Mouse (Mus musculus) liver, adult 2 months (tissue): ENCODE results near the gene Thbs1. TPM values are rescaled to one million over a fixed set of nuclear protein-coding genes. Genes with fewer than 3 reads are reported as not detected.

ENCODE experiments used
- DNase-seq: peaks from one replicate; pipeline ENCODE4 v3.0.0-alpha.2; 2011; ENCODE audit warnings: low read depth, low spot score; ENCODE audit errors: extremely low read depth
- H3K27ac ChIP-seq: fragments of 200-500 bp; replicated peaks from 2 replicates; pipeline ENCODE4 v1.5.1; 2012; ENCODE audit warnings: low read depth, mild to moderate bottlenecking, control low read depth, inconsistent platforms, low read length; ENCODE audit not compliant: insufficient read depth
- H3K27me3 ChIP-seq: fragments of 200-500 bp; 2 replicates; pipeline ENCODE4 v1.6.1; 2012; ENCODE audit warnings: mild to moderate bottlenecking, moderate library complexity, low read length, inconsistent platforms; ENCODE audit not compliant: control insufficient read depth, insufficient read depth
- H3K36me3 ChIP-seq: fragments of 200-500 bp; 2 replicates; pipeline ENCODE4 v1.6.1; 2012; ENCODE audit warnings: low read length, inconsistent platforms; ENCODE audit not compliant: control insufficient read depth, insufficient read depth
- H3K4me1 ChIP-seq: fragments of 200-500 bp; 2 replicates; pipeline ENCODE4 v1.6.1; 2011; ENCODE audit warnings: low read length; ENCODE audit not compliant: control insufficient read depth, insufficient read depth
- H3K4me3 ChIP-seq: fragments of 200-500 bp; 2 replicates; pipeline ENCODE4 v1.5.1; 2011; ENCODE audit warnings: low read depth, mild to moderate bottlenecking, control low read depth, low read length, moderate library complexity; ENCODE audit not compliant: insufficient read depth
- H3K79me2 ChIP-seq: fragments of 200-500 bp; 2 replicates; pipeline ENCODE4 v1.6.1; 2012; ENCODE audit warnings: inconsistent platforms, mild to moderate bottlenecking, low read length, moderate library complexity; ENCODE audit not compliant: control insufficient read depth, insufficient read depth
- H3K9ac ChIP-seq: fragments of 200-500 bp; 2 replicates; pipeline ENCODE4 v1.6.1; 2012; ENCODE audit warnings: low read depth, mild to moderate bottlenecking, control low read depth, inconsistent platforms, low read length
- CTCF ChIP-seq: fragments of 200-500 bp; IDR thresholded peaks from 2 replicates; pipeline ENCODE4 v1.5.1; 2011; ENCODE audit warnings: low read depth, low read length, control low read depth
- POLR2A ChIP-seq: fragments of 200-500 bp; IDR thresholded peaks from 2 replicates; pipeline ENCODE4 v1.6.1; 2011; ENCODE audit warnings: low read length, control low read depth; ENCODE audit not compliant: insufficient read depth; ENCODE audit errors: extremely low read depth
- WGBS: fragments of 180-500 bp; shearing (Covaris S2); methylation state at CpG from one replicate; pipeline ENCODE4 v1.1.7; 2018; 5-methylcytosine and 5-hydroxymethylcytosine counted together
- polyA plus RNA-seq: library from polyadenylated mRNA; depleted of rRNA; stranded (reverse); fragments of >200 nt; gene quantifications from 2 replicates; pipeline ENCODE4 v1.2.3, GENCODE M21; 2012
- total RNA-seq: library from RNA; depleted of rRNA; stranded (reverse); fragments of >200 nt; gene quantifications from 2 replicates; pipeline ENCODE4 v1.2.3, GENCODE M21; 2014

The Thbs1 gene
- total and polyA plus RNA-seq, 2 experiments: 0.37 to 0.55 TPM

DNA sequence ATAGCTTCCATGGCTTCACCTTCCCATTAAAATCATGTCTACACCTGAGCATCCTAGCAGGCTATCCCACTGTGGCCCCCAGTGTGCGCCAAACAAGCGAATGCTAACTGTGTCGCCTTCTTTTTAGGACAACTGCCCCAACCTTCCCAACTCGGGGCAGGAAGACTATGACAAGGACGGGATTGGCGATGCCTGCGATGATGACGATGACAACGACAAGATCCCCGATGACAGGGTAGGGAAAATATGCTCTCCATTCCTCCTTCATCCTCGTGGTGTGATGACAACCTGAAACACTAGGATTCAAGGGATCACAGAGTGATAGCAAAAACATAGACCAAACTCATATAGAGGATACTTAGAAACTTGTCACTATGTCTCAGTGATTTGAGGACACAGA lies 8.4 kb downstream of the Thbs1 start:
- no peak for DNase-seq
- H3K27ac ChIP-seq: no peak overlapping the region
- H3K9ac ChIP-seq: no peak overlapping the region
- H3K4me3 ChIP-seq: no peak overlapping the region
- H3K36me3 ChIP-seq: no peaks in the 10 kb centered on the region
- WGBS: 93% methylated on average over 11 of the region's 11 CpGs
- no peak for TF ChIP-seq POLR2A
- no peaks in the 10 kb centered on the region for H3K27me3 ChIP-seq
- no peaks in the 10 kb centered on the region for H3K79me2 ChIP-seq
- no peaks in the 10 kb centered on the region for H3K4me1 ChIP-seq

DNA sequence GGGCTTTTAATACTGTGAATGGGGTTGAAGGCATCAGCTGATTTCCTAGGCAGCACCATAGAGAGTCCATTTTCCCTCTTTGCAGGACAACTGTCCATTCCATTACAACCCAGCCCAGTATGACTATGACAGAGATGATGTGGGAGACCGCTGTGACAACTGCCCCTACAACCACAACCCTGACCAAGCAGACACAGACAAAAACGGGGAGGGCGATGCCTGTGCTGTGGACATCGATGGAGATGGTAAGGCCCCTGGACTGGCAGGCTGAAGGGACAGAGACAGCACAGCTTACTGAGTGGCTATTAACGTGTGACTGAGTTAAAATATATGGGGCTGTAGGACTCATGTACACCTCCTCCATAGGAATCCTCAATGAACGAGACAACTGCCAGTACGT lies 9.1 kb downstream of the Thbs1 start:
- H3K4me3 ChIP-seq: no peak overlapping the region
- TF ChIP-seq POLR2A: no peak
- no peak for TF ChIP-seq CTCF
- no peak overlapping the region for H3K27ac ChIP-seq
- no peak overlapping the region for H3K9ac ChIP-seq
- H3K79me2 ChIP-seq: no peaks in the 10 kb centered on the region
- H3K4me1 ChIP-seq: no peaks in the 10 kb centered on the region
- no peaks in the 10 kb centered on the region for H3K36me3 ChIP-seq
- no peak for DNase-seq
- 93% methylated on average over 7 of the region's 7 CpGs for WGBS
- no peaks in the 10 kb centered on the region for H3K27me3 ChIP-seq

DNA sequence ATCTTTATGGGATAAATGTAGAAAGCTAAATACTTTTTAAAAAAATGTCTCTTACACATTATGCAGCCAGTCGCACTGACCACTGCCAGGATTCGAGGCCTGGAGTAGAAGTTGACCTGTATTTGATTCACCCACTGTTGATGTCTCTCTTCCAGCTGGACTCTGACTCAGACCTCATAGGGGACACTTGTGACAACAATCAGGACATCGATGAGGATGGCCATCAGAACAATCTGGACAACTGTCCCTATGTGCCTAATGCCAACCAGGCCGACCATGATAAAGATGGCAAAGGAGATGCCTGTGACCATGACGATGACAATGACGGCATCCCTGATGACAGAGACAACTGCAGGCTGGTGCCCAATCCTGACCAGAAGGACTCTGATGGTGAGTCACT lies 10.6 kb downstream of the Thbs1 start:
- TF ChIP-seq POLR2A (no peak), CTCF (no peak)
- H3K27me3 ChIP-seq: no peaks in the 10 kb centered on the region
- no peak overlapping the region for H3K4me3 ChIP-seq
- H3K27ac ChIP-seq: no peak overlapping the region
- H3K9ac ChIP-seq: no peak overlapping the region
- H3K36me3 ChIP-seq: no peaks in the 10 kb centered on the region
- no peaks in the 10 kb centered on the region for H3K4me1 ChIP-seq
- DNase-seq: peak; percentile 25
- H3K79me2 ChIP-seq: no peaks in the 10 kb centered on the region
- 85% methylated on average over 6 of the region's 6 CpGs for WGBS

DNA sequence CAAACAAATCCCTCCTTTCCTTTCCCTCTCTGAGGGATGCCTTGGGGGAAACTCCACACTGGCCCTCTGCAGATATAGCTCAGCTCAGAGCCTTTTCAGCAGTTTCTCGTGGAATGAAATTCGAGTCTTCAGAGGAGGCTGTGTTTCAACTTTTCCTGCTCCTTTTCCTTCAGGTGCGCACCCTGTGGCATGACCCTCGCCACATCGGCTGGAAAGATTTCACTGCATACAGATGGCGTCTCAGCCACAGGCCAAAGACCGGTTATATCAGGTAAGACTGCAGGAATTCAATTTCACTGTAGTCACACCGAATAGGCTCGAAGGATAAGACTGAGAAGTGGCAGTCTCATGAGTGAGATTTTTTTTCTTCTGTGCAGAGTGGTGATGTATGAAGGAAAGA lies 12.1 kb downstream of the Thbs1 start:
- no peak overlapping the region for H3K4me3 ChIP-seq
- no peaks in the 10 kb centered on the region for H3K4me1 ChIP-seq
- no peaks in the 10 kb centered on the region for H3K36me3 ChIP-seq
- H3K9ac ChIP-seq: no peak overlapping the region
- H3K79me2 ChIP-seq: no peaks in the 10 kb centered on the region
- no peak overlapping the region for H3K27ac ChIP-seq
- WGBS: 89% methylated on average over 9 of the region's 9 CpGs
- TF ChIP-seq POLR2A (no peak), CTCF (no peak)
- DNase-seq: no peak
- no peaks in the 10 kb centered on the region for H3K27me3 ChIP-seq

DNA sequence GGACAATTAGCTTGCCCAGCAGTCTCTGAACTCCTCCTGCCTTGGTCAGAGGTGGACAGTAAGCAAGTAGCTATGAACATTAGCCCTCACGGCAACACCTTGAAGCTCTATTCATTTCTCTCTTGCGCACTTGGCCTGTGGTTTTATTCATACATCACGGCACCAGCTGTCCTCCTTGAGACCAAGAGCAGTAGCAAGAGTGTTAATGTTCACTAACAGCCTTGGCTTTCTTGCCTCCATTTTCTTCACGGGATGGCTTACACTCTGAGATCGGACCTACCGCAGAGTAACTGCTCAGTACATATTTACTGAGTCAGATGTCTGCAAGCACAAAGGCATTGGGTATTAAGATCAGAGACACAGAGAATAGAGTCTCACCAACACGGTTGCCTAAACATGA lies 12.8 kb downstream of the Thbs1 start:
- TF ChIP-seq CTCF (no peak), POLR2A (no peak)
- Histone ChIP-seq H3K4me3 (no peak overlapping the region), H3K36me3 (no peaks in the 10 kb centered on the region), H3K79me2 (no peaks in the 10 kb centered on the region), H3K9ac (no peak overlapping the region), H3K27me3 (no peaks in the 10 kb centered on the region), H3K27ac (no peak overlapping the region), H3K4me1 (no peaks in the 10 kb centered on the region)
- 83% methylated on average over 7 of the region's 7 CpGs for WGBS
- no peak for DNase-seq

DNA sequence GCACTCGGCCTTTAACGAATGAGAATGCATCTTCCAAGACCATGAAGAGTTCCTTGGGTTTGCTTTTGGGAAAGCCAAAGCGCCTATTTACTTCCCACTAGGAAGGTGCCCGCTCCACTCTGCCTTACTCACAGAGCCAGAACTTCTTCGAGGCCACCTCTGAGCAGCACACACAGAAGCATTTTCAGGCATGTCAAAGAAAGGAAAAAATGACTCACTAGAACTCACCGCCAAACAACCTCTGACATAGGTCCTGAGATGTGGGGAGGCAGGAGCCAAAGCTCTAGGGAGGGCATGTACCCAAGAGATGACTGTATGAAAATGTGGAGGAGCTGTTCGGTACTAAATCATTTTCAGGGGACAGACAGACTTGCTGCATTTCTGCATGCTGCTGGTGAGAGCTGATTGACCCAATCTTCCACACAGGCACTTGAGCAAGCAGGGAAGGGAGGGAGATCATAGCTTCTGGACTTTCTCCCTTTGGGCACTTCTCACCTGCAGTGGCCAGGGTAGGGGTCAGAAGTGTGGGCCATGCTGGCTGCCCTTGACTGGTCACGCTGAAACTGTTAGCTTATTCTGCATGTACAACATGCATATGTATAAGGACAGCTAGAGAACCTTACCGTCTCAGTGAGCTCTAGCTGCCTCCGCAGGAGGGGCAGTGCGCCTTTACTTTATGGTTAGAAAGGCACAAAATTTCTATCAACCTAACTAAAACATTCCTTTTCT lies 13.7 kb downstream of the Thbs1 start:
- H3K27ac ChIP-seq: no peak overlapping the region
- no peak for TF ChIP-seq CTCF
- no peak for TF ChIP-seq POLR2A
- no peaks in the 10 kb centered on the region for H3K4me1 ChIP-seq
- no peaks in the 10 kb centered on the region for H3K36me3 ChIP-seq
- H3K27me3 ChIP-seq: no peaks in the 10 kb centered on the region
- H3K79me2 ChIP-seq: no peaks in the 10 kb centered on the region
- H3K4me3 ChIP-seq: no peak overlapping the region
- DNase-seq: no peak
- H3K9ac ChIP-seq: no peak overlapping the region
- 82% methylated on average over 11 of the region's 11 CpGs for WGBS
